Mouse (Mus musculus): ENCODE measurements around the gene Coq8b.

DNA sequence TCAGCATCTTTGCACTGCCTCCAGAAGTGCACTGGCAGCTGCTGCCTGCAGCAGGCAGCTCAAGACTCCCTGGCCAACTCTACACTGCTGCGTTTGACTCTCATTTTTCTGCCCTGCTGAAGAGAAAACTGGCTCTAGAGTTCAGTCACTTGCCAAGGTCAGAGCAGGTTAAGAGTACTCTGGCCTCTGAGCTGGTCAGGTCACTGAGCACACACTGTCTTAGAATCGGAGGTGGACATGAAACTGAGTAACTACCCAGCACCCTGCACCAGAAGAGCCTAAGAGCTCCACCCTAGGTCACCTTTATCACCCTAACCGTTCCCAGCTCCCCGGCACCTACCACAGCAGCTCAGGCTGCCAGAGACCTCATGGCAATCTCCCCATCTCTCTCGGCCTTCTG, 46.8 kb upstream of the Coq8b start:
- TF ChIP-seq CTCF (IDR thresholded peaks at IDR 0.05; ENCODE audit: extremely low read depth, insufficient read depth, insufficient read length, insufficient replicate concordance) (no peak), POLR2A (IDR thresholded peaks at IDR 0.05; ENCODE audit: low read depth, low read length) (no peak)

All from spleen, adult 2 months (tissue).